Mouse (Mus musculus) embryonic facial prominence, embryonic 10.5 days (tissue): ENCODE data around the gene Myh8. TPM values are rescaled to one million over a fixed set of nuclear protein-coding genes. Genes with fewer than 3 reads are reported as not detected.
A peak's percentile ranks its signal among the peaks of the same experiment; 100 is the strongest.

Experiments used
- DNase-seq: peaks from one replicate; pipeline ENCODE4 v3.0.0-alpha.2; 2017; ENCODE audit warnings: low spot score
- H3K27ac ChIP-seq: fragments of 300-500 bp; sonication (generic); replicated peaks from 2 replicates; pipeline ENCODE4 v1.5.1; 2016; ENCODE audit warnings: mild to moderate bottlenecking
- H3K27me3 ChIP-seq: fragments of 300-500 bp; sonication (generic); replicated peaks from 2 replicates; pipeline ENCODE4 v1.6.1; 2016; ENCODE audit warnings: low read depth, mild to moderate bottlenecking; ENCODE audit not compliant: poor library complexity, severe bottlenecking
- H3K36me3 ChIP-seq: fragments of 300-500 bp; sonication (generic); replicated peaks from 2 replicates; pipeline ENCODE4 v1.6.1; 2016; ENCODE audit warnings: mild to moderate bottlenecking, moderate library complexity
- H3K4me1 ChIP-seq: fragments of 300-500 bp; sonication (generic); 2 replicates; pipeline ENCODE4 v1.6.1; 2016
- H3K4me3 ChIP-seq: fragments of 300-500 bp; sonication (generic); 2 replicates; pipeline ENCODE4 v1.5.1; 2016; ENCODE audit warnings: mild to moderate bottlenecking, moderate library complexity
- H3K9me3 ChIP-seq: fragments of 300-500 bp; sonication (generic); 2 replicates; pipeline ENCODE4 v1.6.1; 2016; ENCODE audit warnings: mild to moderate bottlenecking
- WGBS: fragments of 180-500 bp; shearing (Covaris S2); methylation state at CpG from one replicate; pipeline ENCODE4 v1.1.7; 2016; 5-methylcytosine and 5-hydroxymethylcytosine counted together
- polyA plus RNA-seq: library from polyadenylated mRNA; unstranded; fragments of >200 nt; fragmentation: Nextera tagmentation; extraction: Ambion mirVana; gene quantifications from 2 replicates; pipeline ENCODE4 v1.2.1, GENCODE M21; 2016

Myh8 gene
- polyA plus RNA-seq, 1 experiment from 2014 or later, result 0.09 TPM

DNA sequence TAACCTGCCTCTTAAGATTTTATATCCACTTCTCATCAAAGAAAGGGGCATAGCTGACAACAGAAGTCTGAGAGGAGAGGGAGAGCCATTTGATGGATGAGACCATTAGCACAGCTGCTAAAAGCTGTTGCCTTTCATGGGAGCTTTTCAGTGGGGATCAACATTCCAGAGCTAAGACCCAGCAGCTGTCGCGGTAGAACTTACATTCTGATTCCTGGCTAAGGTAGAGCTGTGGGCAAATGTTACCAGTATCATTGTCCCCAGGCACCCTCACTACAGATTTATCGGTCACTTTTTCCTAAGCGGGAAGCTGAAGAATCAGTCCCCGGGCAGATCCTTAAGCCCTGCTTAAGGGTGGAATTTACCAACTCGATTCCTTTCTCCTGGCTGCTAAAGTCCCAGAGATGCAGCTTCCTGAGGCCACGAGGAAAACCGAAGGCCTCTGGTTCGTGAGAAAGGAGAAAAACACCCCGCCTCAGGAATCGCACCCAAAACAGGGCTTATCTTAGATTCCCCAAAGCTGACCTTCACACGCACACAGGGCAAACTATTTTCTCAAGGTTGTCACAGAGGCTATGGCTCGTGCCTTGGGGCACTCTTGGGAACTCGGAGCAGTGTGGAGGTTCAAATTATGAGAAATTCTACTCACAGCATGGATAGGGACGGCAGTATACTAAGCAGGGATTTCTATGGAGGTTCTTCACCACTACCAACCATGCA, 37.0 kb downstream of the Myh8 start:
- H3K27ac ChIP-seq, result no peak overlapping the region
- H3K4me1 ChIP-seq, result no peaks in the 10 kb centered on the region
- no peak overlapping the region for H3K4me3 ChIP-seq
- WGBS, result 54% methylated on average over 15 of the region's 15 CpGs
- H3K27me3 ChIP-seq, result no peaks in the 10 kb centered on the region
- peak; percentile 13 for DNase-seq
- no peaks in the 10 kb centered on the region for H3K9me3 ChIP-seq
- H3K36me3 ChIP-seq, result no peaks in the 10 kb centered on the region

GRCm38 (mm10) chr11:67321358-67321757, 44.4 kb downstream of the Myh8 start, which contains the start of gene Myh13:
TSS of gene Myh13 (plus strand) at chr11:67321658.
- H3K4me3 ChIP-seq, result no peak within 1 kb of the TSS
- 83% methylated on average over 7 of the region's 7 CpGs for WGBS
- no peaks in the 10 kb centered on the region for H3K27me3 ChIP-seq
- no peaks in the 10 kb centered on the region for H3K9me3 ChIP-seq
- no peak for DNase-seq
- H3K4me1 ChIP-seq, result no peaks in the 10 kb centered on the region
- H3K36me3 ChIP-seq, result no peaks in the 10 kb centered on the region
- no peak within 1 kb of the TSS for H3K27ac ChIP-seq

- H3K27ac ChIP-seq, result no peak overlapping the region
- H3K4me3 ChIP-seq, result no peak overlapping the region
- H3K27me3 ChIP-seq, result no peaks in the 10 kb centered on the region
- DNase-seq, result no peak
- H3K9me3 ChIP-seq, result no peaks in the 10 kb centered on the region
- H3K4me1 ChIP-seq, result no peaks in the 10 kb centered on the region
- H3K36me3 ChIP-seq, result no peaks in the 10 kb centered on the region
- 63% methylated on average over 2 of the region's 2 CpGs for WGBS
These were observed 49.6 kb downstream of the Myh8 start for GRCm38 (mm10) chr11:67326536-67326935.

- H3K36me3 ChIP-seq, result no peaks in the 10 kb centered on the region
- no peaks in the 10 kb centered on the region for H3K9me3 ChIP-seq
- DNase-seq, result no peak
- H3K4me1 ChIP-seq, result no peaks in the 10 kb centered on the region
- WGBS, result 58% methylated on average over 3 of the region's 3 CpGs
- H3K27me3 ChIP-seq, result no peaks in the 10 kb centered on the region
- no peak overlapping the region for H3K4me3 ChIP-seq
- H3K27ac ChIP-seq, result no peak overlapping the region
These were observed 67.6 kb downstream of the Myh8 start for GRCm38 (mm10) chr11:67344556-67344955.

- no peaks in the 10 kb centered on the region for H3K27me3 ChIP-seq
- H3K27ac ChIP-seq, result no peak overlapping the region
- no peak for DNase-seq
- 70% methylated on average over 2 of the region's 2 CpGs for WGBS
- H3K4me1 ChIP-seq, result no peaks in the 10 kb centered on the region
- no peaks in the 10 kb centered on the region for H3K9me3 ChIP-seq
- no peaks in the 10 kb centered on the region for H3K36me3 ChIP-seq
- no peak overlapping the region for H3K4me3 ChIP-seq
These were observed 68.4 kb downstream of the Myh8 start for GRCm38 (mm10) chr11:67345186-67345855.

DNA sequence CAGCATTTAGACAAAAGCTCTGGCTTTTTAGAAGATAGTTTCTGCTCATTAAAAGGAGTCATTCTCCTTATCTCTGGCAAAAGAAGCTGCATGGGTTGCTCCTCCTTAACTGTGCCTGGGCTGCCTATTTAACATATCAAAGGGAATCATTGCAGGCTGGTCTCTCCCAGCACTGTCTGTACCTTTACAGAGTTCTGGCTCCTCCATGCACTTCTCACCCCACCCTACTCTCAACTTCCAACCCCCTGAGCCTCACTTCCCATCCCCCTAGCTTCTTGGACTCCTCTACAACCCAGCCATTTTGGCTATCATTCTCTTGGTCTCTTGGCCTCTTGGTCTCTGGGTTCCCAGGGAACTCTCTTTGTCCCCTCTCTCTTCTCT, 68.9 kb downstream of the Myh8 start:
- Histone ChIP-seq H3K36me3 (no peaks in the 10 kb centered on the region), H3K4me1 (no peaks in the 10 kb centered on the region), H3K27me3 (no peaks in the 10 kb centered on the region), H3K27ac (no peak overlapping the region), H3K4me3 (no peak overlapping the region), H3K9me3 (no peaks in the 10 kb centered on the region)
- DNase-seq, result no peak

DNA sequence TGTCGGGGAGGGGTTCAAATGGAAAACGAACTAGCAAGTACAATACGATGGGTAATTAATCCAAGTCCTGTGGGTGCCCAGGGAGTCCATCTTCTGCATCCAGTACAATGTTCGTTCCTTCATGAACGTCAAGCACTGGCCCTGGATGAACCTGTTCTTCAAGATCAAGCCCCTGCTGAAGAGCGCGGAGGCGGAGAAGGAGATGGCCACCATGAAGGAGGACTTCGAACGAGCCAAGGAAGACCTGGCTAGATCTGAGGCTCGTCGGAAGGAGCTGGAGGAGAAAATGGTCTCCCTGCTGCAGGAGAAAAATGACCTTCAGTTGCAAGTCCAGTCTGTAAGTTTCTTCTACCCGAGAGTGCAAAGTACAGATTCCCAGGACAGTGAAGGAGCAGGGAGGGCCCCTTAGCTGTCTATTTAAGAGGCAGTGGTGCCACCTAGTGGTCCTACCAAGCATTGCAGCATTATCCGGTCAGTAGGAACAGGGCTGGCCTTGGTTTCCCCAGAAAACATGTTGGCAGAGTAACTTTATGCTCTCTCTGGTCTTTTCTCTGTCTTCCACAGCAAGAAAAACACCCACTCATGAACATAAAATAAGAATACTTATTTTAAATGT, 73.3 kb downstream of the Myh8 start:
- no peaks in the 10 kb centered on the region for H3K4me1 ChIP-seq
- WGBS, result 57% methylated on average over 14 of the region's 14 CpGs
- H3K36me3 ChIP-seq, result no peaks in the 10 kb centered on the region
- H3K9me3 ChIP-seq, result no peaks in the 10 kb centered on the region
- no peak overlapping the region for H3K4me3 ChIP-seq
- DNase-seq, result peak; percentile 78
- no peak overlapping the region for H3K27ac ChIP-seq
- H3K27me3 ChIP-seq, result no peaks in the 10 kb centered on the region

- H3K27ac ChIP-seq, result no peak overlapping the region
- WGBS, result 52% methylated on average over 4 of the region's 4 CpGs
- no peak for DNase-seq
- no peak overlapping the region for H3K4me3 ChIP-seq
- no peaks in the 10 kb centered on the region for H3K27me3 ChIP-seq
- H3K36me3 ChIP-seq, result no peaks in the 10 kb centered on the region
- no peaks in the 10 kb centered on the region for H3K4me1 ChIP-seq
- no peaks in the 10 kb centered on the region for H3K9me3 ChIP-seq
These were observed 76.1 kb downstream of the Myh8 start for GRCm38 (mm10) chr11:67353011-67353410.

DNA sequence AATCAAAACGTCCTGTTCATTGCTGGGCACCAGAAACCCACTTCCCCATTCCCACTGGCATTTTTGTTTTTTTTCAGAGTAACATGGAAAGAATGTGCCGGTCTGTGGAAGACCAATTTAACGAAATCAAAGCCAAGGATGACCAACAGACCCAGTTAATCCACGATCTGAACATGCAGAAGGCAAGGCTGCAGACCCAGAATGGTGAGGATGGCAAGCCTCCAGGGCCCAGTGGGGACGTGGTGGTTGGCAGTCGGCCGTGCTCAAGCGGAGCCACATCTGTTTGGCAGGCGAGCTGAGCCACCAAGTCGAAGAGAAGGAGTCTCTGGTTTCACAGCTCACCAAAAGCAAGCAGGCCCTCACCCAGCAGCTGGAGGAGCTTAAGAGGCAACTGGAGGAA, 81.1 kb downstream of the Myh8 start:
- no peaks in the 10 kb centered on the region for H3K9me3 ChIP-seq
- 80% methylated on average over 10 of the region's 10 CpGs for WGBS
- H3K4me1 ChIP-seq, result no peaks in the 10 kb centered on the region
- no peak overlapping the region for H3K4me3 ChIP-seq
- no peak for DNase-seq
- no peak overlapping the region for H3K27ac ChIP-seq
- no peaks in the 10 kb centered on the region; the same call in 1 of the 2 replicates for H3K27me3 ChIP-seq
- no peaks in the 10 kb centered on the region for H3K36me3 ChIP-seq

Other genes with a start within 250 kb of the Myh8 start
- 30.4 and 32.6 TPM in 2 replicates for gene Adprm, start 224.5 kb upstream of the Myh8 start, polyA plus RNA-seq
- gene Sco1, start 224.5 kb upstream of the Myh8 start, polyA plus RNA-seq, result 23.7 and 26.4 TPM in 2 replicates
- gene Myh3, start 198.8 kb upstream of the Myh8 start, polyA plus RNA-seq, result 0.21 and 0.30 TPM in 2 replicates
- 0.04 TPM in 1 of 2 replicates, not detected in the other for gene Myh2, start 106.1 kb upstream of the Myh8 start, polyA plus RNA-seq
- gene Myh1, start 77.1 kb upstream of the Myh8 start, polyA plus RNA-seq, result not detected in 2 replicates
- gene Myh4, start 39.1 kb upstream of the Myh8 start, polyA plus RNA-seq, result 0.05 TPM in 1 of 2 replicates, not detected in the other
- 0.05 TPM in 1 of 2 replicates, not detected in the other for gene Myh13, start 44.5 kb downstream of the Myh8 start, polyA plus RNA-seq
- 3.5 and 4.0 TPM in 2 replicates for gene Gas7, start 178.3 kb downstream of the Myh8 start, polyA plus RNA-seq